Mouse (Mus musculus) gastrocnemius, adult 18-20 months (tissue): ENCODE data around the gene Amy2a4. TPM values are rescaled to one million over a fixed set of nuclear protein-coding genes. Genes with fewer than 3 reads are reported as not detected.
"Not testable (repeated sequence)": the region's sequence is repeated elsewhere in the genome, so short reads cannot be mapped to it uniquely, and the experiment has no call there.

Experiments
- DNase-seq: peaks from one replicate; pipeline ENCODE4 v3.0.0; 2021; ENCODE audit warnings: low spot score
- long read RNA-seq, 2 experiments: library from polyadenylated mRNA; stranded (forward); transcript quantifications; one replicate each; pipeline ENCODE4 v2.0.0; 2021
- total RNA-seq, 2 experiments: library from RNA; stranded (reverse); gene quantifications; 2 replicates each; pipeline ENCODE4 v1.2.3; 2021

The Amy2a4 gene
- total RNA-seq: not detected
- long read RNA-seq, experiment 1: 0 reads
- long read RNA-seq, experiment 2: 0 reads

GRCm38 (mm10) chr3:113291349-113291748 is at the start of gene Amy2a4:
Gene Amy2a4, minus strand, starts transcription at chr3:113291449.
- not testable (repeated sequence) for DNase-seq

- not testable (repeated sequence) for DNase-seq
Observed at GRCm38 (mm10) chr3:113323952-113324351, 32.7 kb upstream of the Amy2a4 start, which contains the start of gene Amy2a3. Gene Amy2a3, minus strand, starts transcription at chr3:113324052.

GRCm38 (mm10) chr3:113312937-113313336 is 21.7 kb upstream of the Amy2a4 start:
- not testable (repeated sequence) for DNase-seq

- not testable (repeated sequence) for DNase-seq
Observed at GRCm38 (mm10) chr3:113280285-113280684, 11.0 kb downstream of the Amy2a4 start.

GRCm38 (mm10) chr3:113279586-113279985 is 11.7 kb downstream of the Amy2a4 start:
- not testable (repeated sequence) for DNase-seq

GRCm38 (mm10) chr3:113258737-113259136 is 32.5 kb downstream of the Amy2a4 start, which contains the start of gene Amy2a5:
Gene Amy2a5, minus strand, starts transcription at chr3:113258837.
- DNase-seq: not testable (repeated sequence)

Other genes starting within 250 kb of the Amy2a4 start
- gene Amy2a5, start 32.6 kb downstream of the Amy2a4 start, total RNA-seq: under 1 TPM; 0.14 to 0.21 TPM
- gene Amy2a3, start 32.6 kb upstream of the Amy2a4 start, total RNA-seq: not detected
- not detected for gene Amy2a2, start 65.2 kb upstream of the Amy2a4 start, total RNA-seq
- not detected for gene Amy2a1, start 241.0 kb upstream of the Amy2a4 start, total RNA-seq